Mouse (Mus musculus) cortical plate, adult 2 months (tissue): Measurements from ENCODE around the gene Vmn1r31. TPM values are rescaled to one million over a fixed set of nuclear protein-coding genes. Genes with fewer than 3 reads are reported as not detected.

Experiments used
- H3K27ac ChIP-seq: fragments of 200-500 bp; 2 replicates; pipeline ENCODE4 v1.5.1; 2012; ENCODE audit warnings: low read length, control low read depth, inconsistent platforms; ENCODE audit not compliant: insufficient read depth
- H3K4me1 ChIP-seq: fragments of 200-500 bp; 2 replicates; pipeline ENCODE4 v1.6.1; 2011; ENCODE audit warnings: low read length; ENCODE audit not compliant: control insufficient read depth, insufficient read depth
- H3K4me3 ChIP-seq: fragments of 200-500 bp; 2 replicates; pipeline ENCODE4 v1.5.1; 2011; ENCODE audit warnings: mild to moderate bottlenecking, low read length, control low read depth; ENCODE audit not compliant: insufficient read depth
- CTCF ChIP-seq: fragments of 200-500 bp; IDR thresholded peaks from 2 replicates; pipeline ENCODE4 v1.5.1; 2011; ENCODE audit warnings: mild to moderate bottlenecking, control low read depth, low read length; ENCODE audit not compliant: insufficient read depth; ENCODE audit errors: extremely low read depth
- POLR2A ChIP-seq: fragments of 200-500 bp; IDR thresholded peaks from 2 replicates; pipeline ENCODE4 v1.6.1; 2011; ENCODE audit warnings: mild to moderate bottlenecking, low read length, control low read depth; ENCODE audit not compliant: insufficient read depth; ENCODE audit errors: extremely low read depth
- polyA plus RNA-seq: library from polyadenylated mRNA; depleted of rRNA; stranded (reverse); fragments of >200 nt; gene quantifications from 2 replicates; pipeline ENCODE4 v1.2.3, GENCODE M21; 2012; rRNA removed

Gene Vmn1r31
- polyA plus RNA-seq: not detected in 2 replicates

GRCm38 (mm10) chr6:58475230-58475629 is at the start of gene Vmn1r31:
TSS of gene Vmn1r31 (minus strand) at chr6:58475330.
- Histone ChIP-seq H3K4me1 (no peaks in the 10 kb centered on the region), H3K4me3 (no peak within 1 kb of the TSS), H3K27ac (no peak within 1 kb of the TSS)
- TF ChIP-seq CTCF: no peak
- no peak for TF ChIP-seq POLR2A

- H3K4me1 ChIP-seq: no peaks in the 10 kb centered on the region
- H3K4me3 ChIP-seq: no peak within 1 kb of the TSS
- no peak for TF ChIP-seq CTCF
- TF ChIP-seq POLR2A: no peak
- no peak within 1 kb of the TSS for H3K27ac ChIP-seq
Observed at GRCm38 (mm10) chr6:58443285-58443684, 31.8 kb downstream of the Vmn1r31 start, which contains the start of gene Vmn1r30. TSS of gene Vmn1r30 (minus strand) at chr6:58443385.

Other genes starting within 250 kb of the Vmn1r31 start
- gene Vmn1r28, start 213.3 kb downstream of the Vmn1r31 start, polyA plus RNA-seq: not detected in 2 replicates
- gene Vmn1r29, start 173.8 kb downstream of the Vmn1r31 start, polyA plus RNA-seq: not detected in 2 replicates
- gene Vmn1r30, start 31.9 kb downstream of the Vmn1r31 start, polyA plus RNA-seq: not detected in 2 replicates
- gene Abcg2, start 109.2 kb upstream of the Vmn1r31 start, polyA plus RNA-seq: 20.8 and 25.6 TPM in 2 replicates